8 mouse cellular contexts compared by ENCODE assay signal in the genomic region with DNA sequence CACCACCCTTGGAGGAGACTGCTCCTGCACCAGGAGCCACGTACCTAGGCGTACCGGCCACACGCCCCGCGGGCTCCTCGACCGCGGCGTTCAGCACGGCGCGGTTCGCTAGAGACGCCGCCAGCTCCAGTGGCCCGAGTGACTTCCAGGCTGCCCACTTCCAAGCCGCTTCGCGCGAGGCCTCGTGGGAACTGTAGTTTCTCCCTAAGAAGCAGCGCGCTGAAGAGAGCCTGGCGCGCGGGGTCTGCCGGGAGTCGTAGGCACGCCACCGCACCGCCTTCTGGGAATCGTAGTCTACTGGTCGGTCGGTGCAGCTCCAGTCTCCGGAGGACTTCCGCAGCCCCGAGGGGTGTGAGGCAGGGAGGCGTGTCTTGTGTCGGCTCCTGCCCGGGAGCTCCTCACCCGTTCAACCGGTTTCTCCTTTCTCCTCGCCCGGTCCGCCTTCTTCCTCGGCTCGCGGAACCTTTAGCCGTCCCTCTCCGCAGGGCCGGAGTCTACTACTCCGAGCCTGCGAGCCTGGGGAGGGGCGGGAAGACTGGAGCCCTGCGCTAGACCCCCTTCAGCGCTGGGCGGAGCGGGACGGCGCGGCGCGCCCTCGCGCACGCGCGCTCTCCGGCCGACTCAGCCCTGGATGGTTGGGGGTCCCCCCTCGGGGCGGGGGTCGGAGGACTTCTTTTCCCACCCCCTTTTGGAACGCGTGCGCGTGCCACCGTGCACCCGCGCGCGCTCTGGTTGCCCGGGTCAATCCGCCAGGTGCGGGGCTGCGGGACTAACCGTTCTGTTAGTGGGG. TPM values are rescaled to one million over a fixed set of nuclear protein-coding genes. Genes with fewer than 3 reads are reported as not detected.
DNase-seq lines count a peak whose midpoint lies in the region; ATAC-seq and TF ChIP-seq lines count a peak whose summit lies in the region.

A gene (minus strand): TSS at position 221 of the 790 bp plus-strand sequence.

- H3K27me3 ChIP-seq in hindbrain, embryonic 10.5 days (ENCODE audit: insufficient read depth, poor library complexity, severe bottlenecking) = peaks cover 6% of the 10 kb centered on the region; the same call in 1 of the 2 replicates
- H3K27me3 ChIP-seq in lung, postnatal 0 days (replicated peaks; ENCODE audit: insufficient read depth, low read length) = no peaks in the 10 kb centered on the region

- H3K9ac ChIP-seq in lung, postnatal 0 days (replicated peaks; ENCODE audit: low read depth) = peak within 1 kb of the TSS; percentile 74

- TF ChIP-seq CTCF in lung, postnatal 0 days (IDR thresholded peaks at IDR 0.05) = no peak

- peak within 1 kb of the TSS; percentile 90 for H3K27ac ChIP-seq in hindbrain, embryonic 10.5 days
- H3K27ac ChIP-seq in lung, postnatal 0 days (ENCODE audit: low read length) = peak within 1 kb of the TSS; percentile 81

- ATAC-seq in frontal cortex, adult (ENCODE audit: low TSS enrichment) = peak; percentile 98
- ATAC-seq in lung, postnatal 0 days = peak; percentile 98

- DNase-seq in MN1 (ENCODE audit: low spot score) = peak; percentile 97
- DNase-seq in cerebellum, adult 9-10 months = peak; percentile 96
- DNase-seq in hindbrain, embryonic 10.5 days (ENCODE audit: low spot score) = peak; percentile 96
- peak; percentile 97 for DNase-seq in layer of hippocampus, adult 9-11 months
- DNase-seq in lung, postnatal 0 days (ENCODE audit: low spot score) = peak; percentile 99
- DNase-seq in ovary, postnatal 14 days (ENCODE audit: low spot score) = peak; percentile 86
- peak; percentile 98 for DNase-seq in thymus, postnatal 14 days

- H3K4me3 ChIP-seq in hindbrain, embryonic 10.5 days = peak within 1 kb of the TSS; percentile 85
- H3K4me3 ChIP-seq in lung, postnatal 0 days (ENCODE audit: low read depth, low read length) = peak within 1 kb of the TSS; percentile 87

- no peak for TF ChIP-seq EP300 in lung, postnatal 0 days (IDR thresholded peaks at IDR 0.05)

- under 1% methylated on average over 88 of the region's 88 CpGs for whole genome bisulfite sequencing in hindbrain, embryonic 10.5 days
- under 1% methylated on average over 72 of the region's 88 CpGs for WGBS in lung, postnatal 0 days

- H3K4me1 ChIP-seq in hindbrain, embryonic 10.5 days (replicated peaks) = peaks cover 31% of the 10 kb centered on the region
- peaks cover 15% of the 10 kb centered on the region; the same call in 1 of the 2 replicates for H3K4me1 ChIP-seq in lung, postnatal 0 days (ENCODE audit: insufficient read depth, low read depth, low read length)

- H3K4me2 ChIP-seq in lung, postnatal 0 days (replicated peaks; ENCODE audit: low read depth, low read length) = peak within 1 kb of the TSS; percentile 94

- H3K9me3 ChIP-seq in hindbrain, embryonic 10.5 days = no peaks in the 10 kb centered on the region
- no peaks in the 10 kb centered on the region for H3K9me3 ChIP-seq in lung, postnatal 0 days (ENCODE audit: low read length)

- no peaks in the 10 kb centered on the region for H3K36me3 ChIP-seq in hindbrain, embryonic 10.5 days
- H3K36me3 ChIP-seq in lung, postnatal 0 days (ENCODE audit: insufficient read depth, low read length) = no peaks in the 10 kb centered on the region

RNA-seq across cellular contexts. Expression of the gene that starts here (rescaled TPM):
- polyA plus RNA-seq in hindbrain, embryonic 10.5 days (2016; fragmentation: Nextera tagmentation; extraction: Ambion mirVana) = 8.1 and 9.7 TPM in 2 replicates
- 17.7 and 18.5 TPM in 2 replicates for polyA plus RNA-seq in lung, postnatal 0 days (2015; fragmentation: Nextera tagmentation; extraction: Ambion mirVana)

Comparison
In these comparisons a context has a peak if more than half of its experiments do, and no peak if none do; other contexts are left out.
1. Peak in every context shown above with its lines: DNase-seq, ATAC-seq, H3K4me3 ChIP-seq and H3K27ac ChIP-seq.